Mouse (Mus musculus): Measurements from ENCODE around the gene AU022252. TPM values are rescaled to one million over a fixed set of nuclear protein-coding genes. Genes with fewer than 3 reads are reported as not detected.

Gene AU022252
- polyA plus RNA-seq, 1 experiment = 20.7 TPM

DNA sequence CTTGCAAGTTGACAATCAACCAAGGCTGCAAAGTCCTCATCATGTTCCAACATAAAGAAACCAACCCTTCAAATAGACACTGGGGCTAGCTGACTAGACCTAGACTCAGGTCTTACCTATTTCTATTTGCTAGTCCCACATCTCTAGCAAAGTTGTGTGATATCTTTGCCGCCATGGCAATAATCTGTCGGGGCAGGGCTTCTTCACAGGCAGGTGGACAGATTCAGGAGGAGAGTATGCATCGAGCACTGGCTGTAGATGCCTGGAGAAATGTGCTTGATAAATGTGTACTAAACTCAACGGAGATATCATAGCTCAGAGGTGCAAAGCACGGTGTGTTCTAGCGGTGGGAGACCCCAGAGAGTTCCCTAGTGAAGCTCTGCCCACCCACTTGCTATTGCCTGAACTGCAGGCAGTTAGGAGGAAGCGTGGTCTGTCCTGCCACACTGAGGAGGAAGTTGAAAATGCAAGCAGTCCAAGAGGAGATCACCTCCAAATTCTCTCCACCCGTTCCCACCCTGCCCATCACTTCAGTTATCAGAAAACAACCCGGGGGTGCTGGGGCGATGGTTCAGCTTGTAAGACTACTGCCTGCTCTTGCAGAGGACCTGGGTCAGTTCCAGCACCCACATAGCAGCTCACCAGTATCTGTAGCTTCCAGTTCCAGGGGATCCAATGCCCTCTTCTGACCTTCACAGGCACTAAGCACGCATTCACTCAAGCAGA, 44.3 kb downstream of the AU022252 start:
- TF ChIP-seq POLR2A (IDR thresholded peaks at IDR 0.05; ENCODE audit: insufficient read depth, low read length) = no peak
- peak; percentile 33 for TF ChIP-seq CTCF (IDR thresholded peaks at IDR 0.05; ENCODE audit: low read depth, low read length)
- TF ChIP-seq EP300 (IDR thresholded peaks at IDR 0.05; ENCODE audit: insufficient read depth, low read depth, low read length) = no peak
- Histone ChIP-seq H3K9me3 (replicated peaks; ENCODE audit: control insufficient read depth, insufficient read depth, low read length, poor library complexity, severe bottlenecking) (no peaks in the 10 kb centered on the region), H3K27me3 (ENCODE audit: control insufficient read depth, insufficient read depth, low read length, poor library complexity, severe bottlenecking) (no peaks in the 10 kb centered on the region), H3K9ac (ENCODE audit: low read depth, poor library complexity, severe bottlenecking) (no peak overlapping the region), H3K27ac (ENCODE audit: insufficient read depth, low read length) (no peak overlapping the region), H3K36me3 (ENCODE audit: control insufficient read depth, insufficient read depth, low read length, poor library complexity, severe bottlenecking) (no peaks in the 10 kb centered on the region), H3K4me3 (ENCODE audit: low read depth, low read length) (no peak overlapping the region), H3K4me1 (ENCODE audit: control insufficient read depth, insufficient read depth, low read length) (no peaks in the 10 kb centered on the region)

DNA sequence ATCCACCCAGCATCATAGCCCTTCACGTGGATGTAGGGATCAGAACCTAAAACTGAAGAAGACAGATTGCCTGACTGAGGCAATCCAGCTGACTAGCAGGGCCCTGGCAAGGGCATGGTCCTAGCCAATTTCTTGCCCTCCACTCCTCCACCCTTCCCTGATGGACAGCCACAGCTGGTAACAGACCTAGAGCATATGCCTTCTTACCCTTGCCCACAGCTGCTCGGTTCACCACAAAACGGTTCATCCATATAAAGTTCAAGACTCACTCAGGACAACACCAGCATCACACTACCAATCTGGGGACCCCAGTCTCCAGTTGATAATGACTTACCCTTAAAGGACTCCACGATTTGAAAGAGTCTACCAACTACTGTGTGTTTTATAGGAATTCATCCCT, 46.7 kb downstream of the AU022252 start:
- H3K36me3 ChIP-seq (ENCODE audit: control insufficient read depth, insufficient read depth, low read length, poor library complexity, severe bottlenecking) = no peaks in the 10 kb centered on the region
- no peaks in the 10 kb centered on the region for H3K4me1 ChIP-seq (ENCODE audit: control insufficient read depth, insufficient read depth, low read length)
- H3K9ac ChIP-seq (ENCODE audit: low read depth, poor library complexity, severe bottlenecking) = no peak overlapping the region
- TF ChIP-seq POLR2A (IDR thresholded peaks at IDR 0.05; ENCODE audit: insufficient read depth, low read length) (no peak), CTCF (IDR thresholded peaks at IDR 0.05; ENCODE audit: low read depth, low read length) (no peak), EP300 (IDR thresholded peaks at IDR 0.05; ENCODE audit: insufficient read depth, low read depth, low read length) (no peak)
- H3K27ac ChIP-seq (ENCODE audit: insufficient read depth, low read length) = no peak overlapping the region
- no peaks in the 10 kb centered on the region for H3K27me3 ChIP-seq (ENCODE audit: control insufficient read depth, insufficient read depth, low read length, poor library complexity, severe bottlenecking)
- H3K9me3 ChIP-seq (replicated peaks; ENCODE audit: control insufficient read depth, insufficient read depth, low read length, poor library complexity, severe bottlenecking) = no peaks in the 10 kb centered on the region
- H3K4me3 ChIP-seq (ENCODE audit: low read depth, low read length) = no peak overlapping the region

DNA sequence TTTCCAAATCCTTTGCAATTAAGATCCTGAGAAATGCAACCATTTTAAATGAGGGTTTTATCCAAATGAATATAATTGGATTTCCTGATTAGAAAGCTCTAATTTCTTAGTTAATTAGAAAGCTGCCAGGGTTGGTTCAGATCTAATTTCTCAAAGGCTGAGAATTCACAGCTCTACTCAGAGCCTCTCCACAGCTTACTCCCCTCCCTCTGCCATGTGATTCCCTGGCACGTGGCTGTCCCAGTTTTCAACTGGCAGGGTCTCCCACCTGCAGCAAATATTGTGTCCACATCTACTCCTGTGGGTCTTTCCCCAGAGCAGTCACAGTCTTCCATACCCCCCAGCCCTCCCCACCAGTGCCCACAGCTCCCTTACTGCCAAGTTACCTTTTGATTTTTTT, 49.0 kb downstream of the AU022252 start:
- Histone ChIP-seq H3K27ac (ENCODE audit: insufficient read depth, low read length) (no peak overlapping the region), H3K4me1 (ENCODE audit: control insufficient read depth, insufficient read depth, low read length) (no peaks in the 10 kb centered on the region), H3K27me3 (ENCODE audit: control insufficient read depth, insufficient read depth, low read length, poor library complexity, severe bottlenecking) (no peaks in the 10 kb centered on the region), H3K9me3 (replicated peaks; ENCODE audit: control insufficient read depth, insufficient read depth, low read length, poor library complexity, severe bottlenecking) (no peaks in the 10 kb centered on the region), H3K36me3 (ENCODE audit: control insufficient read depth, insufficient read depth, low read length, poor library complexity, severe bottlenecking) (no peaks in the 10 kb centered on the region), H3K4me3 (ENCODE audit: low read depth, low read length) (no peak overlapping the region), H3K9ac (ENCODE audit: low read depth, poor library complexity, severe bottlenecking) (no peak overlapping the region)
- TF ChIP-seq POLR2A (IDR thresholded peaks at IDR 0.05; ENCODE audit: insufficient read depth, low read length) (no peak), EP300 (IDR thresholded peaks at IDR 0.05; ENCODE audit: insufficient read depth, low read depth, low read length) (no peak), CTCF (IDR thresholded peaks at IDR 0.05; ENCODE audit: low read depth, low read length) (no peak)

DNA sequence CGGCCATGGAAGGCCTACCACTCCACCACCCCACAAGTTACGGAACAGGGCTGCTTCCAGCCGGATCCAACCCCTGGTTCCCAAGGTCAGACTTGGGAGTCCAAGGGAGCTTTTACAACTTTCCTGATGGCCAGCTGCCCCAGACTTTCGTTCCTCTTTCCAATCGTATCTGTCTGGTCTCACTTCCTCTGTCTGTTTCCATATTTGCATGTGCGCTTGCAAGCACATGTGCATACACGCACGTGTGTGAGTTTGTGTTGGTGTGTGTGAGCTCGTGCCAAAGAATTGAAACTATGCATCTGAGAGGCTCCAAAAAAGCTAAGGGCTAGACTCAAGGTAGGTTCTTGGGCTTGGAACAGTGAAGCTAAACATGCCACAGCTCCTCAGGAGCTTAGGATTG, 51.1 kb downstream of the AU022252 start:
- Histone ChIP-seq H3K9me3 (replicated peaks; ENCODE audit: control insufficient read depth, insufficient read depth, low read length, poor library complexity, severe bottlenecking) (no peaks in the 10 kb centered on the region), H3K9ac (ENCODE audit: low read depth, poor library complexity, severe bottlenecking) (no peak overlapping the region), H3K4me1 (ENCODE audit: control insufficient read depth, insufficient read depth, low read length) (no peaks in the 10 kb centered on the region), H3K4me3 (ENCODE audit: low read depth, low read length) (no peak overlapping the region), H3K36me3 (ENCODE audit: control insufficient read depth, insufficient read depth, low read length, poor library complexity, severe bottlenecking) (no peaks in the 10 kb centered on the region), H3K27me3 (ENCODE audit: control insufficient read depth, insufficient read depth, low read length, poor library complexity, severe bottlenecking) (no peaks in the 10 kb centered on the region), H3K27ac (ENCODE audit: insufficient read depth, low read length) (no peak overlapping the region)
- TF ChIP-seq CTCF (IDR thresholded peaks at IDR 0.05; ENCODE audit: low read depth, low read length) = no peak
- no peak for TF ChIP-seq POLR2A (IDR thresholded peaks at IDR 0.05; ENCODE audit: insufficient read depth, low read length)
- TF ChIP-seq EP300 (IDR thresholded peaks at IDR 0.05; ENCODE audit: insufficient read depth, low read depth, low read length) = no peak

DNA sequence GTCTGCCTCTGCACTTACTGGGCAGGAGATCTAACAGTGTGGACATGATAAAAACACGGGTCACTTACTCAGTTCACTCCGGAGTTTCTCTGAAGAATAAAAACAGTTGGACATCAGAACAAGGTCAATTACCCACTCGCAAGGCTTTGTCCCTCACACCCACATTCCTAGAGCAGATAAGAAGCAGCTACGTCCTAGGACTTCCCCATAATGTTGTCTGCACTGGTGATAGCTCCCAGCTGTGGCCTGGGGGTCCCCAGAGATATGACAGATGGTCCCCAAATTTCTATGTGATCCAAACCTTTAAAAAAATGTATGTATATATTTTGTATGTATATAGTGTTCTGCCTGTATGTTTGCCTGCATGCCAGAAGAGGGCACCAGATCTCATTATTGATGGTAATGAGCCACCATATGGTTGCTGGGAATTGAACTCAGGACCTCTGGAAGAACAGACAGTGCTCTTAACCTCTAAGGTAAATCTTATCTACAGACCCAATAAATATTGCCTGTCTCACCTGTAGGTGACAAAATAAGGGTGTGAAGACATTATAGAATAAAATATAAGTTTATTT, 52.3 kb downstream of the AU022252 start:
- Histone ChIP-seq H3K9me3 (replicated peaks; ENCODE audit: control insufficient read depth, insufficient read depth, low read length, poor library complexity, severe bottlenecking) (no peaks in the 10 kb centered on the region), H3K4me1 (ENCODE audit: control insufficient read depth, insufficient read depth, low read length) (no peaks in the 10 kb centered on the region), H3K4me3 (ENCODE audit: low read depth, low read length) (no peak overlapping the region), H3K27me3 (ENCODE audit: control insufficient read depth, insufficient read depth, low read length, poor library complexity, severe bottlenecking) (no peaks in the 10 kb centered on the region), H3K36me3 (ENCODE audit: control insufficient read depth, insufficient read depth, low read length, poor library complexity, severe bottlenecking) (no peaks in the 10 kb centered on the region), H3K27ac (ENCODE audit: insufficient read depth, low read length) (no peak overlapping the region), H3K9ac (ENCODE audit: low read depth, poor library complexity, severe bottlenecking) (no peak overlapping the region)
- TF ChIP-seq CTCF (IDR thresholded peaks at IDR 0.05; ENCODE audit: low read depth, low read length) = no peak
- TF ChIP-seq EP300 (IDR thresholded peaks at IDR 0.05; ENCODE audit: insufficient read depth, low read depth, low read length) = no peak
- no peak for TF ChIP-seq POLR2A (IDR thresholded peaks at IDR 0.05; ENCODE audit: insufficient read depth, low read length)

DNA sequence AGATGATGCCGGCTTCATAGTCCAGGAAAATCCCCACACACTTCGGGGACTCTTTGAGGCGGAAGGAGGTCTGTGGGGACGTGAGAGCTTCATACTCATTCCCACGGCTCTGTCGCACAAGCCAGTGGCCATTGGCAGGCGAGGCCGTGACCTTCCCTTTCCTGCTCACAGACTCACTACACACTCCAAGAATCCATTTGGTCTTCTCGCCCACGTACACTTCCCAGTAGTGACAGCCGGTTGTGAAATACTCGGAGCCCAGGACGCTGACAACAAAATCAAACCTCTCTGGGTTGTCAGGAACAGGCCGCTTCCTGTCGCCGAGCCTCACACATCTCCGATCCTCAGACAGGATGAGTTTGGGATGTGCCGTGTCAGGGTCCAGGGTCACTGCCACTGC, 54.2 kb downstream of the AU022252 start:
- Histone ChIP-seq H3K9me3 (replicated peaks; ENCODE audit: control insufficient read depth, insufficient read depth, low read length, poor library complexity, severe bottlenecking) (no peaks in the 10 kb centered on the region), H3K27me3 (ENCODE audit: control insufficient read depth, insufficient read depth, low read length, poor library complexity, severe bottlenecking) (no peaks in the 10 kb centered on the region), H3K36me3 (ENCODE audit: control insufficient read depth, insufficient read depth, low read length, poor library complexity, severe bottlenecking) (no peaks in the 10 kb centered on the region), H3K27ac (ENCODE audit: insufficient read depth, low read length) (no peak overlapping the region), H3K4me1 (ENCODE audit: control insufficient read depth, insufficient read depth, low read length) (no peaks in the 10 kb centered on the region), H3K4me3 (ENCODE audit: low read depth, low read length) (no peak overlapping the region), H3K9ac (ENCODE audit: low read depth, poor library complexity, severe bottlenecking) (no peak overlapping the region)
- no peak for TF ChIP-seq POLR2A (IDR thresholded peaks at IDR 0.05; ENCODE audit: insufficient read depth, low read length)
- TF ChIP-seq CTCF (IDR thresholded peaks at IDR 0.05; ENCODE audit: low read depth, low read length) = no peak
- TF ChIP-seq EP300 (IDR thresholded peaks at IDR 0.05; ENCODE audit: insufficient read depth, low read depth, low read length) = no peak

Data from ES-Bruce4 (cell line).